Mouse (Mus musculus): ENCODE data around the gene Capn5.
"Not testable (repeated sequence)": the region's sequence is repeated elsewhere in the genome, so short reads cannot be mapped to it uniquely, and the experiment has no call there.

Capn5 gene

DNA sequence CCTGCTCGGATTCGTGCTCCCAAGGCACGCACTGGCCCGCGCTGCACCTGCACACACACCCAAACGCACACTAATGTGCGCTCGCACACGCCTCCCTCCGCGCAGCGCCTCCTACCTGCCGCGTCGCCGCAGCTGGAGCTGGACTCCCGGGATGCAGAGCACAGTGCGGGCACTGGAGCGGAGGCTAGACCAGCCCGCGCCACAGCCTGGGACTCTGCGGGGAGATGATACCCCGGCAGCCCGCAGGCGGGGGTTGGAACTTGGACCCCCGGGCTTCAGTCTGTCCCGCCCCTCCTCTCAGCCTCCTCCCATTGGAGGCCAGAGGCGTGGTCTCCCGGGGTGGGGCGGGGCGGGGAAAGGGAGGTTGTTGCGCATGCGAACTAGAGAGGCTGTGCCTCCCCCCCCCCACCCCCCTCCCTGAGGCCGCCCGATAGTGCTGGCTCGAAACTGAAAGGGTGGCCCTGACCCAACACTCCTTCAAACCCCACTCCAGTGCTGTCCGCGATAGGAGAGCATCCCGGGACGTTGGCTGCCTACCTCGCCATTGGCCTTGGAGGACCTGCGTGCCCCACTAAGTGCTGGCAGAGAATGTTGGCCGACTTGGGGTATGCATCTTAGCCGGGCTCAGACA lies at the start of gene Capn5:
Gene Capn5, minus strand, starts transcription at position 346 of the 631 bp plus-strand sequence.
- peak; percentile 78 for DNase-seq

GRCm38 (mm10) chr7:98223796-98224195 lies 45.7 kb upstream of the Capn5 start:
- no peak for DNase-seq

GRCm38 (mm10) chr7:98216713-98217112 lies 38.6 kb upstream of the Capn5 start:
- no peak for DNase-seq

- DNase-seq = no peak
Measured at GRCm38 (mm10) chr7:98202946-98203345, 24.9 kb upstream of the Capn5 start.

- no peak for DNase-seq
Measured at GRCm38 (mm10) chr7:98201493-98202028, 23.5 kb upstream of the Capn5 start.

GRCm38 (mm10) chr7:98200396-98200795 lies 22.3 kb upstream of the Capn5 start:
- DNase-seq = no peak

DNA sequence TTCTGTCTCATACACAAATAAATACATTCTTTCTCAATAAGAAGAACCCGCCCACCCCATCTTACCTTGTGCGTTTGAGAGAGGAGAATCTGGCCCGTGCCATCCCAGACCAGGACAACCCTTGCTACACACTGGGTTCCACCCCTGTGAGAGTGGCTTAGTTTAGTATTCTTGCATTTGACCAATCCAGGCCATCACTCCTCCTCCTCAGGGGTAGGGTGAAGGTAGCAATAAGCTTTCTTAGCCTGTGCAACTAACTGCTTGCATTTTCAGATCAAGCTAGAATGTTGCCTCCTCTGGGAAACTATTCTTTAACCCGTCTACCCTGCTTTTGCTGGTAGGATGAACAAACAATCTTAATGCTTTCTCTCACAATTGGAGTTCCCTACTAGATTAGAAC lies 21.3 kb upstream of the Capn5 start, which contains the start of gene B3gnt6:
Gene B3gnt6, minus strand, starts transcription at position 101 of the 400 bp plus-strand sequence.
- no peak for DNase-seq

DNA sequence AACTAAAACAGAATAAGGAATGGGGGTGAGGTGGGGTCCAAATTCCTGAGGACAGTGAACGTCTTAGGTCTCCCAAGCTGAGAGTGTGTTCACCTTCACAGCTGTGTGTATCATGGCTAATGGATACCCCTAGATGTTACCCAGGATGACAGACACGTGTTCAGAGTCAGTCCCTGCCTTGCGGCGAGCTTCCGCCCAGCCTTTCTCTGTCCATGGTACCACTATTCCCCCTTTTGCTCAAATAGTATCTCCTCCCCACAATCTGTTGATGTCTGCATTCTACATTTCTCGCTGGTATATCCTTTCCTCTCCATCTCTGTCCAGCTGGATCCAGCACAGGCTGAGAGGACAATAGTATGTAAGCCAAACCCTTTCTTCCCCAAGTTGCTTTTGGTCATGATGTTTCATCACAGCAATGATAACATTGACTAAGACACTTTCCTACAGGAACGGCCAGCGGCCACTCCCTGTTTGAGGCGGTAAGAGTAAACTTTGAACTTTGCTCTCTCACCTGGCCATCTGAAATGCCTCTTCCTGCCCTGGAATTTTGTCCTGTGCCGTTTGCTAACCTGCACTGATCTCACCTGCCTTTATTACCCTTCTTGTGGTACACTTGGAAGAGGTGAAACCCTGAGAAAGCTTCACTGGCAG lies 17.2 kb upstream of the Capn5 start:
- DNase-seq = no peak

- no peak for DNase-seq
Measured at GRCm38 (mm10) chr7:98194026-98194792, 16.1 kb upstream of the Capn5 start.

DNA sequence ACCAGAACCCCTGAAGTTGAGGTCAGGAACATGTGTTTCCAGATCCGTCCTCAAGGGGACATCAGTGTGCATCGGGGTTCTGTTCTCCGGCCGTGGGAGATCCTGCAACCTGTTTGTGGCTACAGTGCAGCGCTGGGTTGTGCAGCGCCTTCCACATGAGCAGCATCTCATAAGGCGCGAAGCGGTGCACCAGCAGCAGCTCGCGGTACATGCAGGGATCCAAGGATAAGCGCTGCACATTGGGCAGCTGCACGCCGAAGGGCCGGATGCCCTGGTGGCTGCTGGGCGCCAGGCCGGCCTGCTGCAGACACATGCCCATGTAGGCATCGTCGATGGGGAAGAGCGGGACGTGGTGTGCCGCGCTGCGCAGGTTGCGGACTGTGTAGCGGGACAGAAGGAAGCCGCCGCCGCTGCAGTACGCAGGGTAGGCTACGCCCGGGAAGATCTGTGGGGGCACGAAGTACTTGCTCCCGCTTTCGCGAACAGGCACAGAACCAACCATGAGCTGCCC lies 15.5 kb upstream of the Capn5 start:
- DNase-seq = no peak

DNA sequence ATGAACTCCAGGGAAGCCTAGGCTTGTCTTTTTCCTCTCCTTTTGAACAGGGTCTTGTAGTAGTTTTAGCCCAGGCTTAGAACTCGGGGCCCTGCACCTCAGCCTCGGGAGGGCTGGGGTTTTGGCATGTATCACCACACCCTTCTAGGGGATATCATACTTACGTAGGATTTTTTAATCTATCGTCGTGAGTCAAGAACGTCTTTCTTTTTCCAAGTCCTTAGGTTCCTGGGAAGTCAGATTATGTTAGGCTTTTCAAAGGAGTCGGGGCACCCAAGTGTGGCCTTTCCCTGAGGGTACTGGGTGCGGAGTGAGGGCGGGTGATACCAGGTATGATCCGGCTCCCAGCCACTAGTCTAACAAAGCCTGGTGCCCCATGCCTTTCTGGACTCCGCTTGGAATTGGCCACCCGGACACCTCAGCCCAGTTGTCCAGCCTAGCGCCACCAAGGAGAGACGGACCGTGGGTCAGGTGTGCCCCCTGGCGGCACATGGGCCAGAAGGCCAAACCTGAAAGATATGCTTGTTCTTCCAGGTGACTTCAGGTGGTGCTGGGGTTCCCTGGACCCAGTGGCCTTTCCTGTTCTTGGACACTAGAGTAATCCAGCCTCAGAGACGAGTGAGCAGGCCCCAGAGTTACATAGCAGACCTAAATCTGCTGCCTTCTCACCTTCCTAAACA lies 13.6 kb upstream of the Capn5 start:
- DNase-seq = no peak

GRCm38 (mm10) chr7:98190578-98190977 lies 12.5 kb upstream of the Capn5 start:
- no peak for DNase-seq

DNA sequence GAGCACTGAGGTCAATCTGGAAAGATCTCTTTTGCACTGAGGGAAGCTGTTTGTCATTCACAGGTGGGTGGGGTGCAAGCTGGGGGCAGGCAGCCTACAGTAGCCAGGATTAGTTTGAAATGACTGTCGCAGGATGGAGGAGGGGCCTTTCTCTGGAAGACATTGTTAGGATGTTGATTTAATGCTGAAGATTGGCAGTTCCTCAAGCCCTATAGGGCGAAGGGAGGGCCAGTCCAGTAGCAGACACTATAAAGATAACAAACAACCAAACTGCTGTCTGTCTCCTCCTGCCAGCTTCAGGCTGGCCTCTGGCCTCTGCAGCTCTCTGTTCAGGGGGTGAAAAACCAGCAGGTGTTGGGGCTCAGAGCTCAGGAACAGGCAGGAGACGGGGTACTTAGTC lies 11.7 kb upstream of the Capn5 start:
- DNase-seq = no peak

DNA sequence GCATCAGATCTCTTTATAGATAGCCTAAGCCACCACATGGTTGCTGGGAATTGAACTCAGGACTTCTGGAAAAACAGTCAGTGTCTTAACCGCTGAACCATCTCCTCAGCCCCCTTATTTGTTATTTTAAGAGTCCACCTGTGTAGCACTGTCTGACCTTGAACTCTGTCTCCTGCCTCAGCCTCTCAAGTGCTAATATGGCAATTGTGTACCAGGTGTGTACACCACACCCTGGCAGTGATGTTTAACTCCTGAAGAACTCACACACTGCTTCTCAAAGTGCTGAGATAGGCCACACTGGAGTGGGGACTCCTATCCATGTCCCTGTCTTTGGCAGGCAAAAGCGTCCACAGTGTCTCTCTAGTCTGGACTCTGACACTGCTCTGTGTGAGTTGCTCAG lies 10.6 kb upstream of the Capn5 start:
- no peak for DNase-seq

DNA sequence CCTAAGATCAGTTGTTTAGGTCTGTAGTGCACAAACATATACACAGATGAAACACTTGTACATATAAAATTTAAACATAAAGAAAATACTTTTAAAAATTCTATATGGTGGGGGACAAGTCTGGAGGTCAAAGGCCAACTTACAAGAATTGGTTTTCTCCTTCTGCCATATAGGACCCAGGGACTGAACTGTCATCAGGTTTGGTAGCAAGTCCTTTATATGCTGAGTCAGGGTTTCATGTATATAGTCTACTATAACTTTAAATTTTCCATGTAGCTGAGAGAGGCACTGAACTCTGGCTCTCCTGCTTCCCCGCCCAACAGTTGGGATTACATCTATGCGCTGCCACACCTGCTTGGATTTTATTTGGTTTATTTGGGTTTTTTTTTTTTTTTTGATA lies 10.2 kb upstream of the Capn5 start:
- DNase-seq = no peak

DNA sequence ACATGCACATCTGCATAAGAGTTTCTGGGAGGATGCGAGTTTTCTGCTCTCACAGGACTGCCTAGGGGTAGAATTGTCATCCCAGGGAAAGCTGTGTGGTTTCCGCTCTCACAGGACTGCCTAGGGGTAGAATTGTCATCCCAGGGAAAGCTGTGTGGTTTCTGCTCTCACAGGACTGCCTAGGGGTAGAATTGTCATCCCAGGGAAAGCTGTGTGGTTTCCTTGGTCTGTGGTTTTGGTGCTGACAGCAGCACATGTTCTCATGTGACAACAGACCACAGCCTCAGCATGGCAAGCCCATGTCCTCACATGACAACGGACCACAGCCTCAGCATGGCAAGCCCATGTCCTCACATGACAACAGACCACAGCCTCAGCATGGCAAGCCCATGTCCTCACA lies 9.3 kb upstream of the Capn5 start:
- DNase-seq = not testable (repeated sequence)

DNA sequence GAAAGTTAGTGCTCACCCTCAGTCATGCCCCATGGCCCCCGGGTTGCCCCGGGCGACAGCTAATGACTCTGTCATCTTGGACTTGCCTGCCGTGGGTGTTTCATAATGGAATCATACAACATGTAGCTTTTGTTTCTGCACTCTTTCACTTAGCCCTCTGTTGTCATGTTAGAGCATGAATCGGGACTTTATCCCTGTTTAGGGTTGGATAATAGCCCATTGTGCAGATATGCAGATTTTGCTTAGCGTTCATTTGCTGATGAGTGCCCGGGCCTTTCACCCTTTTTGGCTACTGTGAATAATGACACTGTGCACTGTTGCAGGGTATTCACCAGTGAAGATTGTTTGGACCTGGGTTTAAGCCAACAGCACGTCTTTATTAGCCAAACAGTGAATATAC lies 8.6 kb upstream of the Capn5 start:
- no peak for DNase-seq

DNA sequence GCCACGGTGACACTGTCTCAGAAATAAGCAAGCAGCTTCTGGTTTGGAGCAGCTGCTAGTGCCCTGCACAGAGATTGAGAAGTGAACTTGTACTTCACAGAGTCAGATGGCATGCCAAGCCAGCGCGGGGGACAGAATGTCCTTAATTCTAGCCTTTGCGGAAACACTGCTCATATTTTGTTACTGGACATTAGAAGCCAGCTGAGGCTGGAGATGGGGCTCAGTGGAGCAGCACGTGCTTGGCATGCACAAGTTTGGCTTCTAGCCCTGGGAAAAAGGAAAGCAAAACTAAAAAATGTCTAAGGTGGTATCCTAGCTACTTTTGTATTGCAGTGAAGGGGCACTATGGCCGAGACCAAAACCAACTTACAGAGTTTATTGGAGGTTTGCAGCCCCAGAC lies 7.3 kb upstream of the Capn5 start:
- no peak for DNase-seq

- no peak for DNase-seq
Measured at GRCm38 (mm10) chr7:98178560-98179231, 622 bp upstream of the Capn5 start.

- no peak for DNase-seq
Measured at GRCm38 (mm10) chr7:98177566-98177928, 527 bp downstream of the Capn5 start.

DNA sequence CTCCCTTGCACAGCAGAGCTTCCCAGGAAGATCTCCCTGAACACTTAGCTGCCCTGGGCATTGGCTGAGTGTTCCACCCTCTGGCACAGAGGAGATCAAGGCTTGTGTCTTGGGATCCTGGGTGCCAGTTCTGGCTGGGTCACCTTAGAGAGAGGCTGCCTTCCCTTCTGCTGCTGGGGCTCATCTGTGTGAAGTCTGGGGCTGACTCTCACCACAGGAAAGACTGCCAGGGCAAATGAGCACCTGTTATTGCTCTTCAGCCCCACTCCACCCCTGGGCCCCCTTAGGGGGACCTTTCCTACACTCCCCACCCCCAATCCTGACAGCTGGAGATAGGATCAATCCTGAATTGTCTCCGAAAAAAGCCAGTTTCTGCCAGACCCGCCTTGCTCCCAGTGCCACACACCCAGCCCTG lies 996 bp downstream of the Capn5 start:
- DNase-seq = no peak

DNA sequence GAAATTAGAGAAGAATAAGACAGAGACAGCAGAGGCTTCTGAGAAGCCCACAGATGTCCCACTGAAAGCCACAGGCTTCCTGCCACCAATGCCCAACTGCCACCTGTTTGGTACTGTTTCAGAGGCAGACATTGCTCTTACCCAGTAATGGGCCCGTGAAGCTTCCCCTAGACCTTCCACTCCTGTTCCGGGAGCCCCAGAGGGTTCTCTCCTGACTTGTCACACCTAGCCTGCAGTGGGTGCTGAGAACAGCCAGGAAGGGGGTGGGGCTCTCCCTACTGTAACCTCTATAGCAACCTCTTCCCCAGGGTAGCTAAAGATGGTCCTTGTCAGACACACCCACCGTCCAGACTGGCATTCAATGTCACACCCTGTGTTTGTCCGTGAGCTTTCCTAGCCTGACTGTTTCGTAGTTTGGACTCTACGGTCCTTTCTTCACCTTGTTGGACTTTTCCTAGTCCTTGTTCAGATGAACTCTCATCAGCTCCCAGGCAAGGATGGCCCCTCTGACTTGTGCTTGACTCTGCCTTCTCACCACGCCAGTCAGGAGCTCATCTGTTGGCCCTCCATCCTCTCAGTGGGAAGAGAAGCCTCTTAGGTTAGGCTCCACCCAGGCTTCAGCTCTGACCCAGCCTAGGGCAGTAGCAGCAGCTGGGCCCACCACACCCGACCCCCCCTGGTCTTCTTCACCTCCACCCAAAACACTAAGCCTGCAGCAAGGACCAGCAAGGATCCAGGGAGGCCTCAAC lies 1.6 kb downstream of the Capn5 start:
- no peak for DNase-seq

Data from cerebellum, adult 9-11 months (tissue).